Mouse (Mus musculus): ENCODE measurements around the gene Mapk14.
"Not testable (repeated sequence)": the region's sequence is repeated elsewhere in the genome, so short reads cannot be mapped to it uniquely, and the experiment has no call there.

Gene Mapk14

DNA sequence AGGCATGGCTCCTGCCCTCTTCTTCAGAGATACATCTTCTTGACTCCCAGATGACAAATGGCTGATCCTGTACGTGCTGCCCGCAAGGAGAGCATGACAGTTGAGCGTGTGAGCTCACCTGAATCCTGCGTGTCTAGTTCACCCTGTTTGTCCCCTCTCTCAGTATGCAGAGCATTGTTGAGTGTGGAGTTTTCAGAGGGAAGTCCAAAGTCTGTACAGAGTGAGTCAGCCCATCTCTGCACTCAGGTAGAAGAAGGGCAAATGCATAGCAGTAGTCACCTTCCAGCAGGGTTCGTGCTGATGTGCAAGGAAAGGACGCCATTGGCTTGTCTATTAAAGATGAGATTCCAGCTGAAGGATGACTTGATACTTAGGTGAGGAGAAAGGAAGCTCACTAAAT lies 48.1 kb downstream of the Mapk14 start:
- in situ Hi-C loops (cut with MseI, MboI): no loop called here

DNA sequence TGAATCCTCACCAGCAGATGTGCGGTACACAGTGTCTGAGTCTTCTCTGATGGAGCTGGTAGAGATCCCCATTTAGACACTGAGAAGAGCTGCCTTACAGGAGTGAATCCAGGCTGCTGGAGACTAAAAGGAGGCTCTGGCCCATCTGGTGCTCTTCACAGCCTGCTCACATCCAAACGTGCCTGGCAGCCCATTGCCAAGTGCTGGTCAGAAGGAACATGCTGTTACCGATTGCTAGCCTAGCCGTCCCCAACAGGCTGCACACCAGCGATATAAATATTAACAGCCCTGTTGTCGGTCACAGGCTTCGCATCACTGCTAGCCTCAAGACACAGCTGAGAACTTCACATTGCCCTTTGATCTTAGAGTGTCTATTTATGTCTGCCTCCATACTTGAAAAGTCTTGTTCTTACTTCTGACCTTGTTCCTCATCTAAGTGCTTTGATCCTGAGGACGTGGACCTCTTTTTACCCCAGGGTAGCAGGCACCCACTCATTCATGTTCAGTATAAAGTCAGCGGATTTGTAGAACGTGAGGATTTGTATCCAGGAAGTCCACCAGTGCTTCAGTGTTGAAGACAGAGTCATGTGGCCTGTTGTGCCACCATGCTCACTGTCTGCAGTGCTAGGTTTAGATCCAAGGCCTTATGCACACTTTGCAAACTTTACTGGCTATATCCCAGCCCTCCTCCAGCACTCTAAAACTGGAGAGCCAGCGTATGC lies 52.2 kb downstream of the Mapk14 start:
- in situ Hi-C loops (cut with MseI, MboI): no loop called here

DNA sequence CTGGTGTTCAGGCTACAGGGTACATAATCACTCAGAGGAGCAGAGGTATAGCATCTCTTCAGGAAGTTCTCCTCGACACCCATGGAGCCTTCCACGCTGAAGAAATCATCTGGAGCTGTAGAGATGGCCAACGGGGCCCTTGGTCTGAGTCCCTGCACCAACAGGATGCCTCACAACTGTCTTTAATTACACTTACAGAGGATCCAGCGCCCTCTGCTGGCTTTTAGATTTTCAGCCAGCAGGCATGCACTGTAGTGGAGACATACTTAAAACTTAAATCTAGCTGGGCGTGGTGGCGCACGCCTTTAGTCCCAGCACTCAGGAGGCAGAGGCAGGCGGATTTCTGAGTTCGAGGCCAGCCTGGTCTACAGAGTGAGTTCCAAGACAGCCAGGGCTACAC lies 52.8 kb downstream of the Mapk14 start:
- in situ Hi-C loops (cut with MseI, MboI): no loop called here

DNA sequence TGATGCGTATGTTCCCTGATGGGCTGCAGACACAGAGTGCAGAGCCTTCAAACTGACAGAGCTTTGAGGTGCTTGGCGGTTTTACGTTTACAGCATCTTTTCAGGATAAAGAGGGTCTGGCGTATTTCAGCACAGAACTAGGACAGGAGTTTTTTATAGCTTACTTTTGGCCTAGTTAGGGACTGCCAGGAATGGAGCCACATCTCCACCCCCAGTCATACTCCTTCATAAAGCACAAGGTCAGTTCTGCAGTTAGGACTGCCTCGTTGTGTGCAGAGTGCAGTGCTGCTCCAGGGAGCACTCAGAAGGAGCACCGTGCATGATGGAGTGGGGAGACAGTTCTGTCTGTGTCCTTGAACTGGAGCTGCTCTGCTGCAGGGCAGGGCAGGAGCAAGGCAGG lies 54.6 kb downstream of the Mapk14 start:
- in situ Hi-C loops (cut with MseI, MboI): no loop called here

DNA sequence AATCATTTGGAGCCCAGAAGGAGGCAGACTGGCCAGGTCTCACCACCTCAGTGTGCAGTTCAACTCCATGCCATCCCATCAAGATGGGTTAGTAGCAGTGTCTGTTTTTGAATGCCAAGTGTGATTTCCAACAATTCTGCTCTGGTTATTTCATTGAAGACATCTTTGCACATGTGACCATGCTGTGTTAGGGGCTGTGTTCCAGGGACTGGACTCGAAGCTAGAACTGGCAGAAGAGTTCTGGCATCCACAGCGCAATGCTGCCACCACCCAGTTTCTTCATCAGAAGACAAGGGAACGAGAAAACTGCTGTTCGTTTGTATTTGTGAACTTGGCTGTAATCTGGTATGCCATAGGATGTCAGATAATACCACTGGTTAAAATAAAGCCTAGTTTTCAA lies 56.9 kb downstream of the Mapk14 start:
- in situ Hi-C loops (cut with MseI, MboI): no loop called here

DNA sequence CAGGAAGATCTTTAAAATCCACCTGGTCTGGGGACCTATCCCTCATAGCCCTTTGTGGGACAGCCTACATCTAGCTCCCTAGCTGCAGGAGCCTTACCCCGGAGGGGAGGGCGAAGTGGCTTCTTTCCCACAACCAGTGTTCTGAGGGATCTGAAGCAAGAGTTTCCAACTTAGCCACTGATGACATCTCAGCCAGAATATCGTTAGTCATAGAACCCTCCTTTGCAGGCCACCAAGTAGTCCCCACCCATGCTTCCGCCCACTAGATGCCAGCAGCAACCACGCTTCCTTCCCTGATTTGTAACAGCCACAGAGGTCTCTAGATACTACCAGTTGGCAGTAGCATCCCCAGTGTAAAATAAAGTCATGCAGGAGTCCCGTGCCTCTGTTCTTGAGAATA lies 59.5 kb downstream of the Mapk14 start:
- in situ Hi-C loops (cut with MseI, MboI): no loop called here

DNA sequence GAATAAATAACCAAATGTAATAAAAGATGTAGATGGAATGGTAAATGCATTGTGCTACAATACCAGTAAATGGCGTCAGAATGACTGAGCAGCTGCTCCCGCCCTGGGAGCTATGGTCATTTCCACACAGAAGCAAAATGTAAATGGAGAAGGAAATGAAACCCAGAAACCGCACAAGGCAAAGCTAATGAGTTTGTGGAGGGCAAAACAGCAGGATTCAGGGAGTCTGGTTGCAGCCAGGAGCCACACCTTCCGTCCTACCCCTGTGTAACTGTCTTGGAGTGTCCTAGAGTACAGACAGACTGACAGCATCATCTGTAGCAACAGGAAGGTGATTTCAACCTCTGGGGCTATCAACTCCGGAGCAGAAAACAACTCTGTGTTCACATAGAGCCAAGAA lies 65.3 kb downstream of the Mapk14 start:
- in situ Hi-C loops (cut with MseI, MboI): no loop called here

DNA sequence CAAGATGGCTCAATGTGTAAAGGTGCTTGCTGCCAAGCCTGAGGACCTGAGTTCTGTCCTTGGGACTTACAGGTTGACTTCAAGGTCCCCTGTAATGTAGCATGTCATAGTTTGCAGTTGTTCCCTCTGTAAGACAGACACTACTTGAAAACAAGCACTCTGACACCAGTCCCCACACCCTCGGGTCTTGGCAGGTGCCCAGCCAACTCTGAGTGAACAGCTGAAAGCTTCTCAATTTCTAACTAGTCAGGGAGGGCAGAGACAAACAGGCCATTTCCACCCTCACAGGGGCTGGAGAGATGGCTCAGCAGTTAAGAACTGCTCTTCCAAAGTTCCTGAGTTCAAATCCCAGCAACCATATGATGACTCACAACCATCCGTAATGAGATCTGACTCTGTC lies 66.3 kb downstream of the Mapk14 start:
- in situ Hi-C loops (cut with MseI, MboI): no loop called here

DNA sequence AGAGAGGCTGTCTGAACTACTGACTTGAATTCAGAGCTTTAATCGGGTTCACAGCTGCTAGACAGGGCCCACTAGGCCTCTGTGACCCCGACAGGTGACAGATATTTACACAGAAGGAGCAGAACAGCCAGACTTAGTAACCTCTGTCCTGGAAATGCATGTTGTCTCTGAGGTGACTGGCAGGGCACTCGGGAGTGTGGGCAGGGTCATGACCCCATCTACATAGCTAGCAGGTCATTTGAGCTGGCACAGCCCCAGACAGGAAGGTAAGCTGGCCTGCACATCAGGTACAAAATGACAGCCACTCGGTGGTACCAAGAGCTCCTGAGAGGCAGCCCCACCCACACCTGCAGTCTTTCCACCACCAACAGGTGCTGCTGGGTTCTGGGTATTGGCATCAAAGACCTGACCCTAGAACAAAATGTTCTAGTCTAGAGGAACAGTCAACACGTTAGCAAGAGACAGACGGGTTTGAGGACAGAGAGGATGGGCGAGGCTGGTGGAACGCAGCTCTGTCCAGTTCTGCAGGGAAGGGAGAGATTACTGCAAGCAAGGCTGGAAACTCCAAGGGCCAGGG lies 69.7 kb downstream of the Mapk14 start:
- in situ Hi-C loops (cut with MseI, MboI): no loop called here

DNA sequence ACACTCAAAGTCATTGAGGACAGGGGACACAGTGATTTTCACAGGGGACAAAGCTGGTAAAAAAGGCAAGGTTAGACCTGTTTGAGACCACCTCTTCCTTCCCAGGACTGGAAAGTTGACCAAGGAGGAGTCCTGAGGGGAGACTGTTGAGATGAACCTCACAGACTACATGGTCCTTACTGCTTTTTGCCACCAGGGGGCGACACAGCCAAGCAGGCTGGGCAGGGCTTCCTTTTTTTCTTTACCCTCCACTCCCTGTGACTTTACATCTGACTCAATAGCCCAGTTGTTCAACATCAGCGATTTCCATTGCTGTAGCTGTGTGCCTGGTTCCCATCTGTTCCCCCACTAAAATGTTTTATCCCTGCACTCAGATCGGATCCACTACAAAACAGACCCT lies 70.7 kb downstream of the Mapk14 start:
- in situ Hi-C loops (cut with MseI, MboI): no loop called here

DNA sequence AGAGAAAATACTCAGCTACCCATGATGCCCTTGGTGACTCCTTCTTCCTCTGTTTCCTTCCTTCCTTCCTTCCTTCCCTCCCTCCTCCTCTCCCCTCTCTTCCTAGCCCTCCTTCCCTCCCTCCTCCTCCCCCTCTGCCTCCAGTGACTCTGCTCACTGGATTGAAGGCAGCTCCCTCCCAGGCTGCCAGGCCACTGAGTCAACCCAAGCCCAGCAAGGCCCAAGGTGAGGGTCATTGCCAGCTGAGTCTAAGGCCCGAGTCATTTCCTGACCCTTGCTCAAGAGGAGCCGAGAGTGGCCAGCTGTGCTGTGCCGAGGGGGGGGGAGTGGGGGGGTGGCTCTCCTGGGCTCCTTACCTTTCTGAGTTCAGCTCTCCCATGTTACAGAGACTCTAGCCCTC lies 75.1 kb downstream of the Mapk14 start:
- in situ Hi-C loops (cut with MseI, MboI): no loop called here

DNA sequence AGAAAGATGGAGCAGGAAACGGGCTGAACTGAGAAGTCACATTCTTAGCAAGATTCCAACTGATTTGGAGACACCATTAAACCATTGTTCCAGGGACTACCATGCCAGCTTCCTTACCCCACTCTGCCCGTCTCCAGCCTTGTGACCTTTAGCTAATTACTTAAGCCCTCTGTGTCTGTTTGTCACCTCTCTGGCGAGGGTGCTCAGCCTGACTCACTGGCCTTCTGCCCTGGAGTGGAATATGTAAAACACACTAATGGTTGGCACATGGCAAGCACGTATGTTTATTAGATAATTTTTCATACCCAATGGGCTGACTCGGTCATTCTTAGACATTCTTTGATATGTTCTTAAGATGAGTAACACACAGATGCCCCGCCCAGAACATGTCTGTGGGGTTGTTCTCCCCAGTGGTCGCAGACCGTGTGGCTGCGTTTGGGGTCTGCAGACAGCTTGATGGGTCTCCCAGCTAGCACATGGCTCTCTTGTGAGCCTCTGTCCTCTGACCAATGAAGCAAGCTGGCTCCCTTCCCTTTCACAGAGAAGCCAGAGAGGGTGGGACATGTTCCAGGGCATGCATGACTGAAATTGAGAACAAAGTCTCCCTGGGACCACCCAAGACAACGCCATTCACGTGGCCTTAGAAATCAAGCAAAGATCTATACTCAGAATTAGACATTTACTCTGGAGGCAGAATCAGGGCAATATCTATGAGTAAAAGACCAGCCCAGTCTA lies 75.8 kb downstream of the Mapk14 start:
- in situ Hi-C loops (cut with MseI, MboI): no loop called here

DNA sequence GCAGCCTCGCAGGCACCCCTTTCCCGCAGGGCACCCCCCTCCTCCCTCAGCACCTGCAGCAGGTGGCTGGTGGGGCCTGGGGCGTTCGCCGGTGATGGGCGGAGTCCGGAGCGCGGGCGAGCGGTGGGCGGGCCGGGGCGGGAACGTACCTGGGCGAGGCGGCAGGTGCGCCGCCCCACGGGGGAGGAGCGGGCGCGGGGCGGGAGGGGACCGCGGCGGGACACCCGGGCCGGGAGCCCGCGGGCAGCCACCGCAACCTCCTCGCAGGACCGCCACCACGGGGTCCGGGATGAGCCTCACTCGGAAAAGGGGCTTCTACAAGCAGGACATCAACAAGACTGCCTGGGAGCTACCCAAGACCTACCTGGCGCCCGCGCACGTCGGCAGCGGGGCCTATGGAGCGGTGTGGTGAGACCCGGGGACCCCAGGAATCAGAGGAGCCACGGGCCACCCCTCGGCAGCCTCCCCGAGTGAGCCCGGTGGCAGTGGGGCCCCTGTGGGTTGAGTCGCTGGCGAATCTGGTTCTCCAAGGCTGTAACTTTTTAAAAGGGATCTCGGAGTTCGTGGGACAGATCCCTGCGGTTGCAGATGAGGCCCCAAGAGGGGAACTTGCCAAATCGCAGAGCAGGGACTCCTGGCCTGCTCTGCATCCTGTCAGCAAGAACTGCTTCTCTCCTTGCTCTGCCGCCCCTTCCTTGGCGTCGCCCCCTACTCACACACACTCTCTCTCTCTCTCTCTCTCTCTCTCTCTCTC lies 78.2 kb downstream of the Mapk14 start, which contains the start of gene Mapk13:
TSS of gene Mapk13 (plus strand) at position 177 of the 754 bp plus-strand sequence.
- in situ Hi-C loops (cut with MseI, MboI): no loop called here

DNA sequence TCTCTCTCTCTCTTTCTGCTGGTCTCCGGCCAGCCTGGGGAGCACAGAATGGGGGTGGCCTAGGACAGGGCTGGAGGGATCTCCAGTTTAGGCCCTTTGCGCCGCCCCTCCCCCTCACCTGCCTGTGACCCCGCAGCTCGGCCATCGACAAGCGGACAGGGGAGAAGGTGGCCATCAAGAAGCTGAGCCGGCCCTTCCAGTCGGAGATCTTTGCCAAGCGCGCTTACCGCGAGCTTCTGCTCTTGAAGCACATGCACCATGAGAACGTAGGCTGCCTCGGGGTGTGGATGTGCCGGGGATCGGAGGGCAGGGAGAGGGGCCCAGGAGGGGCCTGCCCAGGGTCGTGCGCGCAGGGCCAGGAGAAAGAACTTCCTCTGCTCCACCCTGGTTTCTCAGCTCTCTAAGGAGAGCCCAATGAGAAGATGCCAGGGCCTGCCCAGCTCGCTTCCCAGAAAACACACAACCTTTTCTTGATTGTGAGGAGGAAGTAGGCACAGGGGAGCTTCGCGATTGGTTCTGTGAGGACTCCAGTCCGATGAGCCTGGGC lies 78.8 kb downstream of the Mapk14 start:
- in situ Hi-C loops (cut with MseI, MboI): no loop called here

DNA sequence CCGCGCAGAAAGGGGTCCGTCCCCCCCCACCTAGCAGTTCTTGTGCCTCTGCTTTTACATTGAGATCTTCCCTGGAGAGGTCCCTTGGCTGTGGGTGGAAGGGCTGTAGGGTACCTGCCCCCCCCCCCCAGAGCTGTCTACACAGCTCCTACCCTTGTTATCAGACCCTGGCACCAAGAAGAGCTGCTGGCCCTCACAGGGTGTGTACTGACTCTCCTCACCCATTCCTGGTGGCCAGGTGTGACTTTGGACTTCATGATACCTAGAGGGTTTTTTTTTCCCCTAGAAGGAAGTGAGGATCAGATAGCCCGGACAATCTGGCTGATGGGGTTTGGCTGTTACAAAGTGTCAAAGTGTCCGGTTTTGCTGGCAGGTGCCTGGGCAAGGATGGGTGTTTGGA lies 80.2 kb downstream of the Mapk14 start:
- in situ Hi-C loops (cut with MseI, MboI): no loop called here

DNA sequence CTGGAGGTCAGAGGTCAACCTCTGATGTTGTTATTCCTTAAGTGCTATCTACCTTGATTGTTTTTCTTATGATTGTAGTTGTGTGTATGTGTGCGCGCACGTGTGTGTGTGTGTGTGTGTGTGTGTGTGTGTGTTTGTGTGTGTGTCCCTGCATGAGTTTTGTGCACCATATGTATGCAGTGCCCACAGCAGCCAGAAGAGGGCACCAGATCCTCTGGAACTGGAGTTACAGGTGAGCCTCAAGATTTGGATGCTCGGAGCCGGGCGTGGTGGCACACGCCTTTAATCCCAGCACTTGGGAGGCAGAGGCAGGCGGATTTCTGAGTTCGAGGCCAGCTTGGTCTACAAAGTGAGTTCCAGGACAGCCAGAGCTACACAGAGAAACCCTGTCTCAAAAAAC lies 83.2 kb downstream of the Mapk14 start:
- in situ Hi-C loops (cut with MseI, MboI): not testable (repeated sequence)

DNA sequence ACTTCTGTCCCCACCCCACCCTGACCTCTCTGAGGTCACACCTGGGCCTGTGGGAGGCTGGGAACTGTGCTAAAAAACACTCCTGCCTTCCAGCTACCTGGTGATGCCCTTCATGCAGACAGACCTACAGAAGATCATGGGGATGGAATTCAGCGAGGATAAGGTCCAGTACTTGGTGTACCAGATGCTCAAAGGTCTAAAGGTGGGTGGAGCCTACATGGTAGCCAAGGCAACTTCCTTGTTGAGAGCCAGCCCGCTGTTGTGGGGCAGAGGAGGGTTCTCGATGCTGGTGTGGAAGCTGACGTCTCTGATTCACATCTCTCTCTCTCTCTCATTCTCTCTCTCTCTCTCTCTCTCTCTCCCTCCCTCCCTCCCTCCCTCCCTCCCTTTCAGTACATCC lies 84.0 kb downstream of the Mapk14 start:
- in situ Hi-C loops (cut with MseI, MboI): no loop called here

DNA sequence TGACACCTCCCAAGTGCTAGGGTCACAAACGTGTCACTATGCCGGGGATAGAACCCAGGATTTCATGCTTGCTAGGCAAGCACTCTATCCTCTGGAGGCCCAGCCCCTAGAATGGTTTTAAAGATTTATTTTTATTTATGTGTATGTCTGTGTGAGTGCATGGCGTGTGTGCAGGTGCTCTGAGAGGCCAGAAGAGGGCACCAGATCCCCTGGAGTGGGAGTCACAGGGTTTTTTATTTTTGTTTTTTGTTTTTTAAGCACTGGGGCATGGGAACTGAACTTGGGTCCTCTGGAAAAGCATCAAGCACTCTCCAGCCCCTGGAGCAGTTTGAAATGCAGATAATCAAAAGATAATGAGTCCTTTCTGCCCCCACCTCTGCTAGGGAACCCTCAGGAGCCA lies 85.7 kb downstream of the Mapk14 start:
- in situ Hi-C loops (cut with MseI, MboI): no loop called here

DNA sequence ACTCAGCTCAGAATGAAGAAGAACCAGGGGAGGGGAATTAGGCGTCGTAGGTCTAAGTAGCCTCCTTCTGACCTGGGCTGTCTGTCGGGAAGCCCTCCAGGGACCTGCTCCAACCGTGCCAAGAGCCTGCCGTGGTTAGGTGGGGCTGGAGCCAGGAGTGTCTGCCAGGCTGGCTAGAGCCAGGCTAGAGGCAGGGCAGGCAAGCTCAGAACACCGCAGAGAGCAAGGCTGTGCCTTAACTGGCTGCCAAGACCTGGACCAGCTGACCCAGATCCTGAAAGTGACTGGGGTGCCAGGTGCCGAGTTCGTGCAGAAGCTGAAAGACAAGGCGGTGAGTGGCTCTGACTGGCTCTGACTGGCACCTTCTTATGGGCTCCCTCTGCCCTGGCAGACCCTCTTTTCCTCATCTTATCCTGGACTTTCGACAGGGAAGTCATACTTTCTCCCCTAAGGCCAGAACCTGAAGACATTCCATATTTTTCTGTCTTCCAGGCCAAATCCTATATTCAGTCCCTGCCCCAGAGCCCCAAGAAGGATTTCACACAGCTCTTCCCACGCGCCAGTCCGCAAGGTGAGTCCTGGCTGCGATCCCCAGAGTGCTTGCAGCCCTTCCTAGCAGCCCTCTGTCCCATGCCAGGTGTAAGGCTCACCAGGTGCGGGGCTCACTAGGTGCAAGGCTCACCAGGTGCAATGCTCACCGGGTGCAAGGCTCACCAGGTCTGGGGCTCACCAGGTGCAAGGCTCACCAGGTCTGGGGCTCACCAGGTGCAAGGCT lies 86.3 kb downstream of the Mapk14 start:
- in situ Hi-C loops (cut with MseI, MboI): no loop called here

DNA sequence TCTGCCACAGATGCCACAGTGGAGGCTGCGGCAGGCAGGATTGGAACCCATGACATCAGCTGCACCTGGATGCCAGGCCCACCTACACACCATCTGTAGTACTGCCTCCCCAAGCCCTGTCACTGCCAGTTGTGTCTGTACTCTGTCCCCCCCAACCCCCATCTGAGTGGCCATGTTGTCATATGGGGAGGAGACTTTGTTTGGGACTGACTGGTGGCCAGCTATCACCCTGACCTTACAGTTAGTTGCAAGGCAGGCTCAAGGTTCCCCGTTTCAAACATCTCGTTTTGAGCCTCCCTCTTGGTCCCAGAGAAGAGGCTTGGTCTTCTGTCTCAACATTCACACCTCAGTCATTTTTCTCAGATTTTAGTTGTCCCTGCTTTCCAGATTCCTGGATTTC lies 88.6 kb downstream of the Mapk14 start:
- in situ Hi-C loops (cut with MseI, MboI): no loop called here

DNA sequence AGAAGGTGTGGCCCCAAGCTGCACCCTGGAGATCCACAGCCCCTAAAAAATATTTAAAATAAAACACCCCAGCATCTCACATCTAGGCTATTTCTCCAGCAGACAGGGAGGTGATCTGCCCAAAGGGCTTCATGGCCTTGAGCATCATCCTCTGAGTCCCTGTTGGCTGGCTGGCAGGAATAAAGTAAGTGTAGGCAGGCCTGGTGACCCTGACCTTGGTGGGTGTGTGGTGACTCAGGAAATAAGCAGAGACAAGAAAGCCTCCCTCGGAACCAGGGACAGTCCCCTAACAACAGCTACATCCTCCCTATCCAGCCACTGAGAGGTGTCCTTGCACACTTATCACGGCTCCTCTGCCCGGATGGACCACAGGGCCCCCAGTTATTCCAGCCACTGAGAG lies 89.7 kb downstream of the Mapk14 start:
- in situ Hi-C loops (cut with MseI, MboI): no loop called here

Measured in mouse trophoblast stem cell (cell line).